Mouse (Mus musculus) inflammation-experienced regulatory T-cells, adult 6 months (primary cell): ENCODE measurements around the gene Tbc1d10c. TPM values are rescaled to one million over a fixed set of nuclear protein-coding genes. Genes with fewer than 3 reads are reported as not detected.

Experiments used
- ATAC-seq: one replicate; pipeline ENCODE4 v1.8.0; 2017
- polyA plus RNA-seq, 3 experiments: library from polyadenylated mRNA; unstranded; fragments of 100-300 nt; shearing (Covaris generic); gene quantifications; one replicate each; pipeline ENCODE4 v1.2.1; 2017

Tbc1d10c gene
- polyA plus RNA-seq, 3 experiments from 2014 or later, result 608 to 658 (median 621) TPM

- peak; percentile 85 for ATAC-seq
Observed at GRCm38 (mm10) chr19:4191528-4192250, 605 bp upstream of the Tbc1d10c start, which contains the start of gene Ppp1ca. TSS of gene Ppp1ca (plus strand) at chr19:4192065.

- no peak for ATAC-seq
Observed at GRCm38 (mm10) chr19:4189051-4189620, 1.9 kb downstream of the Tbc1d10c start.

- ATAC-seq, result no peak
Observed at GRCm38 (mm10) chr19:4187303-4187702, 3.8 kb downstream of the Tbc1d10c start.

- ATAC-seq, result peak; percentile 77
Observed at GRCm38 (mm10) chr19:4184976-4185975, 5.8 kb downstream of the Tbc1d10c start.

- ATAC-seq, result no peak
Observed at GRCm38 (mm10) chr19:4183689-4184088, 7.4 kb downstream of the Tbc1d10c start.

- ATAC-seq, result peak; percentile 19
Observed at GRCm38 (mm10) chr19:4181892-4182291, 9.2 kb downstream of the Tbc1d10c start.

- ATAC-seq, result no peak
Observed at GRCm38 (mm10) chr19:4180411-4180810, 10.7 kb downstream of the Tbc1d10c start.

- no peak for ATAC-seq
Observed at GRCm38 (mm10) chr19:4175368-4175947, 15.6 kb downstream of the Tbc1d10c start, which contains the start of gene Carns1. TSS of gene Carns1 (minus strand) at chr19:4175479.

GRCm38 (mm10) chr19:4172925-4173324 is 18.2 kb downstream of the Tbc1d10c start:
- no peak for ATAC-seq

GRCm38 (mm10) chr19:4171393-4172290 is 19.4 kb downstream of the Tbc1d10c start:
- ATAC-seq, result no peak

- ATAC-seq, result no peak
Observed at GRCm38 (mm10) chr19:4170723-4171392, 20.2 kb downstream of the Tbc1d10c start.

- ATAC-seq, result peak; percentile 16
Observed at GRCm38 (mm10) chr19:4169810-4170209, 21.3 kb downstream of the Tbc1d10c start.

- ATAC-seq, result peak; percentile 96
Observed at GRCm38 (mm10) chr19:4169378-4169784, 21.7 kb downstream of the Tbc1d10c start.

- ATAC-seq, result no peak
Observed at GRCm38 (mm10) chr19:4166678-4167476, 24.2 kb downstream of the Tbc1d10c start.

- no peak for ATAC-seq
Observed at GRCm38 (mm10) chr19:4164721-4165120, 26.4 kb downstream of the Tbc1d10c start.

- ATAC-seq, result no peak
Observed at GRCm38 (mm10) chr19:4164100-4164499, 27.0 kb downstream of the Tbc1d10c start.

GRCm38 (mm10) chr19:4163543-4163887 is 27.6 kb downstream of the Tbc1d10c start:
- no peak for ATAC-seq

GRCm38 (mm10) chr19:4162646-4163542 is 28.2 kb downstream of the Tbc1d10c start, which contains the start of gene Rps6kb2:
TSS of gene Rps6kb2 (minus strand) at chr19:4163354.
- ATAC-seq, result peak; percentile 95

- ATAC-seq, result no peak
Observed at GRCm38 (mm10) chr19:4159049-4159448, 32.0 kb downstream of the Tbc1d10c start.
